Mouse (Mus musculus) embryonic facial prominence, embryonic 13.5 days (tissue): Measurements from ENCODE around the gene Zpbp. TPM values are rescaled to one million over a fixed set of nuclear protein-coding genes. Genes with fewer than 3 reads are reported as not detected.
A peak's percentile ranks its signal among the peaks of the same experiment; 100 is the strongest.

Experiments used
- ATAC-seq: fragments of 200-750 bp; cut with Nextera tagmentation; 2 replicates; pipeline ENCODE4 v1.8.0; 2017; ENCODE audit warnings: low read depth; ENCODE audit not compliant: insufficient number of reproducible peaks, insufficient read depth, low FRiP score, low TSS enrichment
- H3K27ac ChIP-seq: fragments of 300-500 bp; sonication (generic); 2 replicates; pipeline ENCODE4 v1.5.1; 2015; ENCODE audit warnings: moderate library complexity, mild to moderate bottlenecking, inconsistent platforms
- H3K27me3 ChIP-seq: fragments of 300-500 bp; sonication (generic); 2 replicates; pipeline ENCODE4 v1.6.1; 2015; ENCODE audit warnings: mild to moderate bottlenecking, inconsistent platforms
- H3K36me3 ChIP-seq: fragments of 300-500 bp; sonication (generic); 2 replicates; pipeline ENCODE4 v1.6.1; 2015; ENCODE audit warnings: mild to moderate bottlenecking, inconsistent platforms
- H3K4me1 ChIP-seq: fragments of 300-500 bp; sonication (generic); 2 replicates; pipeline ENCODE4 v1.6.1; 2015; ENCODE audit warnings: inconsistent platforms
- H3K4me2 ChIP-seq: fragments of 300-500 bp; sonication (generic); 2 replicates; pipeline ENCODE4 v1.6.1; 2015; ENCODE audit warnings: moderate library complexity, mild to moderate bottlenecking, inconsistent platforms
- H3K4me3 ChIP-seq: fragments of 300-500 bp; sonication (generic); 2 replicates; pipeline ENCODE4 v1.5.1; 2015; ENCODE audit warnings: mild to moderate bottlenecking, inconsistent platforms
- H3K9ac ChIP-seq: fragments of 300-500 bp; sonication (generic); 2 replicates; pipeline ENCODE4 v1.6.1; 2015; ENCODE audit warnings: mild to moderate bottlenecking, inconsistent platforms
- H3K9me3 ChIP-seq: fragments of 300-500 bp; sonication (generic); 2 replicates; pipeline ENCODE4 v1.6.1; 2016; ENCODE audit warnings: inconsistent platforms
- WGBS: fragments of 180-500 bp; shearing (Covaris S2); methylation state at CpG from one replicate; pipeline ENCODE4 v1.1.7; 2015; ENCODE audit warnings: mixed read lengths; 5-methylcytosine and 5-hydroxymethylcytosine counted together
- polyA plus RNA-seq: library from polyadenylated mRNA; unstranded; fragments of >200 nt; fragmentation: Nextera tagmentation; extraction: Ambion mirVana; gene quantifications from 2 replicates; pipeline ENCODE4 v1.2.1, GENCODE M21; 2015

Zpbp gene
- polyA plus RNA-seq, 1 experiment from 2014 or later = 0.90 TPM

DNA sequence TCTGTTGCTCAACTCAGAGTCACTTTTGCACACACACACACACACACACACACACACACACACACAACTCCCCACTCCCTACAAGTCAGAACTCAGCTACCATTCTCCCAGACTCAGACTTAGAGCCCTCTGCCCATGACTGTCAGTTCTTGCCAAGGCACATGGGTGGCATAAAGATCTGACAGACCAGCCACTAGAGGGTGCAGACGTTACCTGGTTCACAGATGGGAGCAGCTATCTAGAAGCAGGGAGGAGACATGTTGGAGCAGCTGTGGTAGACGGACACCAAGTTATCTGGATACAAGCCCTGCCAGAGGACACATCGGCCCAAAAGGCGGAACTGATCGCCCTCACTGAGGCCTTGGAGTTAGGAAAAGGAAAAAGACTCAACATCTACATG lies 67.5 kb downstream of the Zpbp start:
- Histone ChIP-seq H3K4me3 (no peak overlapping the region), H3K27me3 (no peaks in the 10 kb centered on the region), H3K9me3 (no peaks in the 10 kb centered on the region), H3K36me3 (no peaks in the 10 kb centered on the region), H3K9ac (no peak overlapping the region), H3K4me1 (no peaks in the 10 kb centered on the region), H3K4me2 (no peak overlapping the region), H3K27ac (no peak overlapping the region)
- no peak for ATAC-seq
- 85% methylated on average over 5 of the region's 5 CpGs for WGBS

DNA sequence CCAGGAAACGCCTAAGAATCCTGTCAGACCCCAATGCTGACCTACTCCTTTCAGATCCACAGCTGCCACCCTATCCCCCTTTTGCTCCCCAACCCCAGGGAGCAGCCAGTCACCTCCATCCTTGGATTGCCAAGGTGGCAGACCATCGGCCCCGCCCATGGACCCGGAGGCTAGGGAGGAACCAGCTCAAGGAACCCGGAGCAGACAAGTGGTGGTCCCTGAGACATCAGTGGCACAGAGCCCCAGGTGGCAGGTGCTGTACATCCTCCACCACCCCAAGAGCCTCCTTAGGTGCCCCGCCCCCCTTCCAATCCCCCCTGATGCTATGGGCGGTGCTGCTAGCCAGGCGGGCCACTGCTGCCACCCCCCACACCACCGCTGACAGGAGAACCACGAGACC lies 69.0 kb downstream of the Zpbp start:
- H3K4me2 ChIP-seq = no peak overlapping the region
- no peaks in the 10 kb centered on the region for H3K9me3 ChIP-seq
- no peak overlapping the region for H3K27ac ChIP-seq
- no peaks in the 10 kb centered on the region for H3K27me3 ChIP-seq
- no peak overlapping the region for H3K4me3 ChIP-seq
- H3K9ac ChIP-seq = no peak overlapping the region
- H3K4me1 ChIP-seq = no peaks in the 10 kb centered on the region
- 91% methylated on average over 10 of the region's 10 CpGs for WGBS
- H3K36me3 ChIP-seq = no peaks in the 10 kb centered on the region
- 0 out of 2 replicates have a peak, but pooled peaks have one; percentile 37 for ATAC-seq

DNA sequence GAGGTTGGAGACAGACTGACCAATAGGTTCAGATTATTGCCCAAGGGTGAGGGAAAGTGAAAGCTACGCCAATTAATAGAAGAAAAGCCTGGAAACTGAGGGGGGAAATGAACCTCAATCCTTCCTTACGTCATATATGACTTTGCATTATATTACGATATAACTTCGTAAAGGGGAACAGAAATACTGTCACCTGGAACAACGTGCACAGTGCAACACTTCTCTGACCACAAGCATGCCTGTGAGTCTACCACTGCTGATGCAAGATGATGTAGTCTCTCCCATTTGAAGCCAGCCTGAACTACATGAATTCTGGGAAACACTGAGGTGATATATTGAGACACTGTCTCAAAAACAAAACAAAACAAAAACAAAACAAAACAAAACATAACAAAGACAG lies 90.9 kb downstream of the Zpbp start:
- Histone ChIP-seq H3K27me3 (no peaks in the 10 kb centered on the region), H3K9ac (no peak overlapping the region), H3K4me3 (no peak overlapping the region), H3K9me3 (no peaks in the 10 kb centered on the region), H3K36me3 (no peaks in the 10 kb centered on the region), H3K4me2 (no peak overlapping the region), H3K4me1 (no peaks in the 10 kb centered on the region), H3K27ac (no peak overlapping the region)
- ATAC-seq = no peak
- WGBS = 83% methylated on average over 5 of the region's 5 CpGs

DNA sequence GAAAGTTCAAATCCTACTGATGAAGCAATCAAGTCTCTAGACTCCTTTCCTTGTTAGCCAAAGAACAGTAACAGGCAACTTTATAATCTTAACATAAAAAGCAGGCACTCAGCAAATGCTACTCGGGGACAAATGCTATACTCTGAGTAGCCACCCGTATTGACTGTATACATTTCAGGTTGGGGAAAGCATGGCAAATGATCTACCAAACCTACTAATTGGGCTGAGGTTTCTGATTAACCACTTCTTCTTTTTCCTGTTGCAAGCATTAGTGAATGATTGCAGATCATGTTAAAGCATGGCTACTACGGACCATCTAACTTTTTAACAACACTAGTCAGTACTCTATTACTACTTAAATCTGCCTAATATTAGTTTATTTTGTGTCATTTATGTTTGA lies 178.7 kb downstream of the Zpbp start:
- Histone ChIP-seq H3K36me3 (no peaks in the 10 kb centered on the region), H3K4me1 (no peaks in the 10 kb centered on the region), H3K9ac (no peak overlapping the region), H3K27me3 (no peaks in the 10 kb centered on the region), H3K27ac (no peak overlapping the region), H3K4me2 (no peak overlapping the region), H3K9me3 (no peaks in the 10 kb centered on the region), H3K4me3 (no peak overlapping the region)
- 80% methylated on average over 3 of the region's 3 CpGs for WGBS
- no peak for ATAC-seq

DNA sequence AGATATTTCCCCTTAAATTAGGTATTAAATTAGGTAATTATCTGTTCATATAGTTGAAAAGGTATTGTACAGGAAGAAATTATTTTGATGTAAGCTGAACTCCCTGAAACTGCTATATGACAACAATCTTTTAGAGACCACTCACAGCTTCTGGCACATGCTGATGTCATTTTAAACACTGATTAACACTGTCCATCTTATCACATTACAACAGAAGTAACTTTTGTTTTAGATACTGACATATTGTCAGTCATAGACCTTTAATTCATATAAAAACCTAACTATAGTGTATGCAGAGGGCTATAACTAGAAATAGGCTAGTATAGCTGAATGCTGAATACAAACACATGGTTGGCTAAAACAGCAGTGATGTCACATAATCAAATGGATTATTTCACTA lies 182.1 kb downstream of the Zpbp start:
- Histone ChIP-seq H3K4me1 (no peaks in the 10 kb centered on the region), H3K9me3 (no peaks in the 10 kb centered on the region), H3K27me3 (no peaks in the 10 kb centered on the region), H3K9ac (no peak overlapping the region), H3K36me3 (no peaks in the 10 kb centered on the region), H3K4me2 (no peak overlapping the region), H3K4me3 (no peak overlapping the region), H3K27ac (no peak overlapping the region)
- ATAC-seq = no peak

DNA sequence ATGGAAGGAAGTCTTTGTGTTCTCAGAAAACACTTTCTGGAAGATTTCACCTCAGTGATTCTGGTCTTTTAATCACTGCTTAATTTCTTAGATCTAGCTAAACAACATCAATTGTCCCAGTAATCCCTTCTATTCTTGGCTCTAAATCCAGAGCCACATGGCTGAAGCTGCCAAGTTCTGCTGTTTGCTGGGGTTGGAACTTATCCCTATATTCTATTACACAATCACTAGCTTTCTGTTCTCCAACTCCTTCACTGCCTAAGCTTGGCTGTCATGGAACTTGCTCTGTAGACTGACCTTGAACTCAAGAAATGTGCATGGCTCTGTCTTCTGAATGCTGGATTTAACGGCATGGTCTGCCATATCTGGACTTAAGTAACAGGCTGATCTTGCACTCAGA lies 204.9 kb downstream of the Zpbp start:
- 87% methylated on average over 1 of the region's 1 CpGs for WGBS

DNA sequence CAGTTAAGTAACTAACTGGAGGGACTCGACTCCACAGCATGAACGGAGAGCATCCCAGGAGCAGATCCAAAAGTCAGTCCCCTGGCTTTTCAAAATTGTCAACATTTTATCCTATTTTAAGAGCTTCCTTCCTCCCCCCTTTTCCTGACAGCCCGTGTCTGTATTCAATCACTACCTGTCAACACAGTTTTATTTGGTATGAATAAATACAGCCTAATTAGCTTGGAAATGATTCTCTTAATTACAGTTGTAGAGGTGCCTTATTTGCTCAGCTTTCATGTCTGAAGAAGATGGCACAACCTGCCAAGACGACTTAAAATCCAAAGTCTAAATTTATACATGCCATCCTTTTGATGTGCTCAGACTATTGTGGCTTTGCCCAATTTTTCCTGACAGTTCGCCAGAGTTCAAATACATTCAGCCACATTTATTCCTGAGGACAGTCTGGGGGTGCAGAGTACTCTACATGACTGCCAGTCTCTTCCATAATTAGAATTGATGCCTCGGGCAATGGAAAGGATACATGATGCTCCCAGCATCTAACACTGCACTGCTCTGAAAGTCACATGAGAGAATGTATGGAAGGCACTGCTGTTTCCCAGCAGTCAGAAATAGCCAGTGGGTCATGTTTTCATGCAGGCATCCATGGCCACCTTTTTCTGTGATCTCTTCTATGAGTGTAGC lies 219.4 kb downstream of the Zpbp start:
- Histone ChIP-seq H3K4me2 (no peak overlapping the region), H3K27ac (no peak overlapping the region), H3K36me3 (no peaks in the 10 kb centered on the region), H3K4me3 (no peak overlapping the region), H3K4me1 (no peaks in the 10 kb centered on the region), H3K9me3 (no peaks in the 10 kb centered on the region), H3K27me3 (no peaks in the 10 kb centered on the region), H3K9ac (no peak overlapping the region)
- WGBS = 45% methylated on average over 6 of the region's 6 CpGs
- no peak; the same call in 1 of the 2 replicates for ATAC-seq

More for the DNA sequence above, 204.9 kb downstream of the Zpbp start:
- no peak overlapping the region for H3K9ac ChIP-seq
- H3K36me3 ChIP-seq = no peaks in the 10 kb centered on the region
- no peaks in the 10 kb centered on the region for H3K9me3 ChIP-seq
- ATAC-seq = no peak
- H3K4me3 ChIP-seq = no peak overlapping the region
- no peak overlapping the region for H3K27ac ChIP-seq
- no peak overlapping the region for H3K4me2 ChIP-seq
- no peaks in the 10 kb centered on the region for H3K4me1 ChIP-seq
- H3K27me3 ChIP-seq = no peaks in the 10 kb centered on the region

DNA sequence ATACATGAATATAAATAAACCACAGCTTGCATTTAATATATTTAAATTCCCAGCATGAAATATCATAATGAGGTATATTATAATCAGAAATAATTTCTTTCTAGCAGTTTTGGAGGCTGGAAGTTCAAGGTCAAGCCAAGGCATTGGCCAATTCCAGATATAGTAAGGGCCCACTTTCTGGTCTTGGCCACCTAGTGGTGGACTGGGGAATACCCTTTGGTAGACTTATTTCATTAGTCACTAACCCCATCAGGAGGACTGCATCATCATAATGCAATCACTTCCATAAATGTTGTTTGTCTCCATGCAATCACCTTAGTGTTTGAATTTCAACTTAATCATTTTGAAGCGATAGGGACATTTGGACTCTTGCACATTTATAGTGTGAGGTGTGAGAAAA lies 222.9 kb downstream of the Zpbp start:
- no peak overlapping the region for H3K9ac ChIP-seq
- 73% methylated on average over 1 of the region's 1 CpGs for WGBS
- no peaks in the 10 kb centered on the region for H3K9me3 ChIP-seq
- no peak for ATAC-seq
- H3K4me2 ChIP-seq = no peak overlapping the region
- no peaks in the 10 kb centered on the region for H3K36me3 ChIP-seq
- no peaks in the 10 kb centered on the region for H3K27me3 ChIP-seq
- no peak overlapping the region for H3K27ac ChIP-seq
- H3K4me1 ChIP-seq = no peaks in the 10 kb centered on the region
- no peak overlapping the region for H3K4me3 ChIP-seq

Other genes with a start within 250 kb of the Zpbp start
- 0.74 and 2.5 TPM in 2 replicates for gene Spata48, start 314 bp downstream of the Zpbp start, polyA plus RNA-seq
- gene 4930512M02Rik, start 165.4 kb upstream of the Zpbp start, polyA plus RNA-seq = not detected in 2 replicates
- 0.80 and 1.8 TPM in 2 replicates for gene Ikzf1, start 222.6 kb upstream of the Zpbp start, polyA plus RNA-seq